Mouse (Mus musculus) gastrocnemius, postnatal 36 days (tissue): ENCODE results near the gene B3galnt1. TPM values are rescaled to one million over a fixed set of nuclear protein-coding genes. Genes with fewer than 3 reads are reported as not detected.
A peak's percentile ranks its signal among the peaks of the same experiment; 100 is the strongest.

ENCODE experiments used
- DNase-seq, 2 experiments: peaks; one replicate each; pipeline ENCODE4 v3.0.0; 2022
- intact Hi-C: fragments of 180-260 bp; cut with DNase I; formaldehyde crosslinking; loops from one replicate; pipeline ENCODE4 v1.15.1; 2025
- long read RNA-seq, 2 experiments: library from polyadenylated mRNA; stranded (forward); transcript quantifications; one replicate each; pipeline ENCODE4 v2.0.0; 2021
- total RNA-seq, 2 experiments: library from RNA; stranded (reverse); gene quantifications; 2 replicates each; pipeline ENCODE4 v1.2.3; 2021

Gene B3galnt1
- total RNA-seq = 1 to 10 TPM; 1.6 to 2.3 TPM
- long read RNA-seq, experiment 1 = 0 reads
- long read RNA-seq, experiment 2, partial matches to known transcripts = 0 of 2 reads
- long read RNA-seq, experiment 2, other reads (novel, unspliced or antisense) = 1 of 2 reads

DNA sequence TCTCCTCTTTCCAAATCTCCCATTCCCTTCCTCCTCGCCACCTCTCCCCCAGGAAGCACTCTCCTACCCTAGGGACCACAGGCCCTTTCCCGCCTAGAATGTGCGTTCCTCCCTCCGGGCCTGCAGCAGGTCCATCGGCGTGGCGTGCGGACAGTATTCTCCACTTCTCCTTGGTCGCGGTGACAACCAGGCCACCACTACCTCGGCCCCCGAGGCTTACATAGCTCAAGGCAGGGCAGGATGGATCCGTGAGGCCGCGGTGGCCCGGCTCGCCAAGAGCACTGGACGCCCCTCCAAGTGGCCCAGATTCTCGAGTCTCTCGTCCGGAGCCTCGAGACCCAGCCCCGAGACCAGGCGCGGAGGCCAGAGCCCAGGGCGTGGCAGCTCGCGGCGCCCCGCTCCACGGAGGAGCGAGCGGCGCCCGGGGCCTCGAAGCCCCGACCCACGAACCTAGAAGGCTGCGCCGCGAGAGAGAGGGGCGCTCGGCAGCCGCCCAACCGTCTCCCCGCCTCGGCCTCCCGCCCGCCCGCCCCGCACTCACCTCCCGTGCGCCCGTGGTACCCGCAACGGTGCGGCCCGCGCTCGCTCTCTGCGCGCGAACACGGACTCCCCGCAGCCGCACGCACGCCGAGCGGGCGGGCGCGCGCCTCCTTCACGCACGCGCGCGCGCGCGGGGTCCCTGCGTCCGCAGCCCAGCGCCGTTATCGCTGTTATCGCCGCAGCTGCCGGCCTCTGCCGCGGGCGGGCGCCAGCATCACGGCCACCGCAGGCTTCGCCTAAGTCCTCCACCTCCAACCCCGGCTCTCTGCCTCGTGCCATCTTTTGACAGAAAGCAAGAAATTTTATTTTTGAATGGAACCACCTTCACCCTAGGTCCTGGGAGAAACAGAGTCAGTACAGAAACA is at the start of gene B3galnt1:
Gene B3galnt1, minus strand, starts transcription at position 700 of the 905 bp plus-strand sequence.
- peak; percentile 28 to 40 for DNase-seq
- intact Hi-C loops = loop anchor here (5.0 kb wide), 1 partner anchor 104 kb away; no protein-coding TSS in a partner anchor

DNA sequence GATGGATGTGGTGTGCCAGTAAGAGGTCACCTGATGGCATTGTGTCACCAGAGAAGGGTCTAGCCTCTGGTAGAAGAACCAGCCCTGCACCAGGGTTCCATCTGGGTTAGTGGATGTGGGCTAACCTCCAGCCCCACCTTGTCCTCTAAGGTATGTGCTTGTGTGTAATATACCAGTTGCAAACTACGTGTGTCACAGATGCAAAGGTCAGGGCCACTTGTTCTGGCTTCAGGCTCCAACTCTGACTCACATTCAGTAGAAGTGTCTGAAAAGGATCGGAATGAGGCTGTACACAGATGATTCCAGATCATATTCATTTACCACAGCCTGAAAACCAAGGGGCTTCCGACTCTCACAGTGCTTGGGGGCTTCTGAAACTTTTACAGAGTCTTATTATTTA is 35.8 kb upstream of the B3galnt1 start:
- DNase-seq = no peak
- intact Hi-C loops = no loop called here

DNA sequence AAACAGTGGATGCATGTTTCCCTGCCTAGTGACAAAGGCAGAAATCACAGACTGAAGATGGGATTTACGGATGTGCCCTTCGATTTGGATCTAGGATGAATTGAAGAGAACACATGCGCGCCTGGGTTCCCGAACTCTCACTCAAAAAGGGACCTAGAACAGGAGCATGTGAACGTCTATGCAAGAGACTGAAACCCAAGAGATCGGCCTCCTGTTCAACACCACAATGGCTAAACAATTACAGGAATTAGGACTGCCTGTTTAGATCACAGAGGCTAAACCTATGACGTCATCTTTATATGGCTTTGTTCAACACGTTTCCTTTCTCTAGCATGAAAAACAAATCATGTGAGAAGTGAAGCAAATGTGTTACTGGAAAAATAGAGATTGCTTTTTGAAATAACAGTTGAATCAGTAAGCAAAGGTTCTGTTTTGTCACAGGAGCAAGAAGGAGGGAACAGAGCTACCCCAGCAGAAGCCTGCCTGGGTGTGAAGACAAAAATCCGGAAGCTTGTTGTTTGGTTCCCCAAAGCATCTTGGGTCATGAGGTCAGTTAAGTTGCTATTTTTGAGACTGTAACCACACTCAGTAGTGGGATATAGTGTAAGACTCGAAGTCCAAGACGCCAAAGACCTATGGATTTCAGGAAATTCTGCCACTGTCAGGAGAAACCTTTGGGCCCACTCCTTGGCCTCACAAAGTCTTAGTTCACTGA is 35.1 kb upstream of the B3galnt1 start:
- DNase-seq = no peak
- intact Hi-C loops = no loop called here

DNA sequence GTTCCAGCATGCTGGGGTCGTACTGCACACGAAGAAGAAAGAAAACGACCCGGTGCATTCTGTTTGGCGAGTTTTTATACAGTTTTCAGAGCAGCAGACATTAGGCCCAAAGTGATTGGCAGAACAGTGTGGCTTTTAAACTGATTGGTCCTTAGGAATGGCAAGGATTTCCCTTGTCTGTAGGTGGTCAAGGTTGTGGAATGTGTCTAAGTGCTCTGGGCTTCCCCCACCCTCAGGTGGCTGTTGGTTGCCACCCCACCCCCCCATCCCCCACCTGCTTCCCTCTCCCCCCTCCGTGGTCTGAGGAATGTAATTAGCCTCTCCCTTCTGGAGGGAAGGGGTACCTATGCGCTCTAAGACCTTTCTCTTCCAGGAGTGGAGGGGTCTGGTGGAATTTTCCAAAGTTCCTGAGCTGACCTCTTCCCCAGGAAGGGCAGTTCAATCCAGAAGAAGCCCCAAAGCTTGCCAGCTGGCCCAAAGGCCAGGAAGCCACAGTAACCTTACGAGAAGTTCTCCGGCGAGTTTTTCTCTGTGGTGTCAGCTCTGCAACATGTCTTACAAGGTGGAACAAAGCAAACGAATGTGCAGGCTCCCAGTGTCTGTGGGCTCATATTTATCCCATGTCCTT is 28.3 kb upstream of the B3galnt1 start:
- intact Hi-C loops = no loop called here

DNA sequence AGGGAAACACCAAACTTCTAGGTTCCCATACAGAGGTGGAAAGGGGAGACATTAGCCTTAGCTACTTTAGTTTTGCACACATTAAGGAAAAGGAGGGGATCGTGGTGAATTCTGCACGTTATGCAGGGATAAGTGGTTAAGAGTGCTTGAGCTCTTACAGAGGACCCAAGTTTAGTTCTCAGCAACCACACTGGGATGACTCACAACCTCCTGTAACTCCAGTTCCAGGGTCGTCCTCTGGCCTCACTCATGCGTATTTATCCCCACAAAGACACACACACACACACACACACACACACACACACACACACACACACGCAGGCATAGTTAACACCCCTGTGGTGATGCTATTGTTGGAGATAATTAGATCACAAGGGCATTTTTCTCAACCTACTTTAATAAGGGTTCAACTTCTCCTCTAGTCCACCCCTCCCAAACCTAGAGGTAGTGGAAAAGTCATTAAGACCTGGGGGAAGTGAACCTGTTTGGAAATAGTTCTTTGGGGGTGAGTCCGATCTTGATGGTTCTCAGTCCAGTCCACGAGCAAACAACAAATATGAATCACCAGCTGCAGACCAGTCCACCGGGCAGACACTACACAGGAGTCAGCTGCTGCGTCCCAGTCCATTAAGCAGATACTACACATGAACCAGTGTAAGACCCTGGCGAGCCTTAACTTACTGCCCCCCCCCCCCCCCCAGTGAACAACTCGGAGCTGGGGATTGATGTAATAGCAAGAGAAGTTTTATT is 27.6 kb upstream of the B3galnt1 start:
- intact Hi-C loops = no loop called here
- DNase-seq = no peak

More for the DNA sequence above, 28.3 kb upstream of the B3galnt1 start:
- DNase-seq = no peak

DNA sequence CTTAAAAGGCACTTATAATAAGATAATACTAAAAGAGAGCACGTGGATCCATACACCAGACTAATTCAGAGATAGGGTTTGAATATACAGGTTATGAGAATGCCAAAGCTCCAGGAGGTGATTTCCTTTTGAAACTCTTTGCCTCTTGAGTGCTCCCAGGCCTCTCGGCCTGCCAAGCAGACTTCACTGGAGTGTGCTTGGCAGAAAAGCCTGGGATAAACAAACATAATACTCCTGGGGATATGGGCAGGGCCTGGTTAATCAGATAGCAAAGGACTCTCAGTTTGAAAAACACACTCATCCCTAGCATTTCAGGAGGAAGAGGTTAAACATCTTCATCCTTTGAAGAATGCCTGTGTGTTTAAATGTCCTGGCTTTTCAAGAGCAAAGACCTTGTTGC is 25.4 kb upstream of the B3galnt1 start:
- DNase-seq = no peak
- intact Hi-C loops = no loop called here

DNA sequence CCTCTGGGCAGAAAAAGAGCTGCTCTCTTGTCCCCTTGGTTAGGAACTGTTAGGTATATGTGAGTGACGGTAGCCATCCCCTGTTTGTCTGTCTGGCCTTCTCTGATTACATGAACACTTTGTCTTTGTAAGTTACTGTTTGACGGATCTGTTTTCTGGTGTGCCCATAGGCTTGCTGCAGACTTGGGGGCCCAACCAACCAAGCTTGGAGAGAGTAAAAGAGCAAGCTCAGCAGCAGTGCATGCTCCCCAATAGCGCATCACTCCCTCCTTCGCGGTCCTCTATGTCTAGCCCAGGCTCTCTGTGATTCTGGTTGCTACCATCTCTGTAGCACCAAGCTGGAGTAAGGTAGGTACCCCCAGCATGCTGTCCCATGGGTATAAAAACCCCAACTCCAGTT is 9.1 kb upstream of the B3galnt1 start:
- no peak for DNase-seq
- intact Hi-C loops = no loop called here

DNA sequence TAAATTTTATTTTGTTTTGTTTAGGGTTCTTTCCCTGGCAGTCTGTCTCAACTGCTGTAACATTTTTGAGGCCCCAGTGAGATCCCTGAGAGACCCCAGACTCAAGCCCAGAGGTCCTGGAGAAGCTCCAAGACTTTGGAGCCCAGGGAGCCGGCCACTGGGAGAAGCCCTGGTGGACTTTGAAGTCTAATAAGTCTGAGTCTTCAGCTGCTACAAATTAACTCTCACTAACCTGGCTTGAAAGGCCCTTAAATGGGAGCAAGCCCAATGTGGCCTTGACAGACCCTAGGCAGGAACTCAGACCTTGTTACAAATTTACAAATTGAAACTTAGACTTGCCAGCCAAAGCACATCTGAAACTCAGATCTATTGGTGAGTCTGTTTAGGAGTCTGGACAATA is 8.7 kb upstream of the B3galnt1 start:
- intact Hi-C loops = no loop called here
- DNase-seq = no peak

DNA sequence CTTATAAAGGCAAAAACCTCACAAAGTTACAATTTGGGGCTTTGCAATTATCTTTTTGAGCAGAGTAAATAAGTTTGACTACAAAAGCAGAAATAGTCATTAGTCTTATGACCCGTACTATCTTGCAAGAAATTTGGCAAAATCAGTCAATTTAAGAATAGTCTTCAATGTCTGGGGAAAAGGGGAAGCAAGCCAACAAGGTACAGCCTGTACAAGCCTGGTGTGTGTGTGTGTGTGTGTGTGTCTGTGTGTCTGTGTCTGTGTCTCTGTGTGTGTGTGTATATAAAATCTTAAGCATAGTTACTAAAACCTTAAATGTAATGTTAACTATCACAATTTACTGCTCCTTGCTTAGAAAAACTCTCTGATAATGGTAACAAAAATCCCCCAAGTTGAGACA is 8.2 kb upstream of the B3galnt1 start:
- DNase-seq = no peak
- intact Hi-C loops = no loop called here

DNA sequence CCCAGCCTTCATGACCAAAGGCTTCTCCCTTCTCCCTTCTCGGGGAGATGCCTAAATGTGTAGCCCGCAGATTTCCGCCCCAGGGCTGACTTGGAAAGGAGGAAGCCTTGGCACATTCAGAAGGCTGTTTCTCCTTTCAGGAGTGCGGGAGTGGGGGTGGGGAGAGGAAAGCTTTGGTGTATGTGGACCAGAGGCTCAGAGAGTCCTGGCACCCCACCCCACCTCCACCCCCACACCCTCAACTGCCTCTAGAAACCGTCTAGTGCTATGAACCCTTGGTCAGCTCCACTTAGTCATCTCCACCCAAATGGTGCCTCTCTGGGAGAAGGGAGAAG is 373 bp upstream of the B3galnt1 start:
- intact Hi-C loops = loop anchor here (5.0 kb wide), 1 partner anchor 103 kb away; no protein-coding TSS in a partner anchor
- no peak for DNase-seq

DNA sequence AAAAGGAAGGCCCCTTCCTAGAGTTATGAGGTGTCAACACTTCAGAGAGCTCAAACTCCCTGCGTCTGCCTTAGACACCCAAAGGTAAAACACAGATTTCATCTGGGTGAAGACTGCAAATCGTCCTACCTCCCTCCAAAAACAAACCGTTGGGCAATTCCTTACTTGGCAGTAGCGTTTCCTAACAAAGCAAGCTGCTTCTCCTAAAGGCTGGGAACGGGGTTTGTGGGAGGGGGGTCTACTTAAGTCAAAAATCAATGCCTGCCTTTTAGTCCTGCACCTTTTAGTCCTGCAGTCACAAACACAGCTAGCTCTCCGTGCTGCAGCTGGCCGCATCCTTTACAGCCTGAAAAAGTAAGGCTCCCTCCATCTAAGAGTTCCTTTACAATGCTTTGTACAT is 944 bp downstream of the B3galnt1 start:
- intact Hi-C loops = loop anchor here (5.0 kb wide), 1 partner anchor 104 kb away; no protein-coding TSS in a partner anchor
- no peak for DNase-seq

DNA sequence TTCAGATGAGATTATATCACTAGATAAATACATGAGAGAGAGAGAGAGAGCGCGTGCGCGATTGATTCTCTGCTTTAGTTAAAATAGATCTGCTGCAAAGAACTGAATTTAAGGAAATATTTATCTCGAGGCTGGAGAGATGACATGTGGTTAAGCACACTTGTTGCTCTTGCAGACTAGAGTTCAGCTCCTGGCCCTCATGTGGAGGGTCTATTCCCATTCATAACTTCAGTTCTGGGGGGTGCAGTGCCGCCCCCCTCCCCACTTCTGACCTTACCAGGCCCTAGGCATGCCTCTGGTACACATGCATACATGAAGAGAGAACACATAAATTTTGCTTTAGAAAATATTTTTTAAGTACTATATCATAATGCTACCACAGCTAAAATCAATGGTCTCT is 1.5 kb downstream of the B3galnt1 start:
- intact Hi-C loops = loop anchor here (5.0 kb wide), 1 partner anchor 105 kb away; no protein-coding TSS in a partner anchor
- no peak for DNase-seq

DNA sequence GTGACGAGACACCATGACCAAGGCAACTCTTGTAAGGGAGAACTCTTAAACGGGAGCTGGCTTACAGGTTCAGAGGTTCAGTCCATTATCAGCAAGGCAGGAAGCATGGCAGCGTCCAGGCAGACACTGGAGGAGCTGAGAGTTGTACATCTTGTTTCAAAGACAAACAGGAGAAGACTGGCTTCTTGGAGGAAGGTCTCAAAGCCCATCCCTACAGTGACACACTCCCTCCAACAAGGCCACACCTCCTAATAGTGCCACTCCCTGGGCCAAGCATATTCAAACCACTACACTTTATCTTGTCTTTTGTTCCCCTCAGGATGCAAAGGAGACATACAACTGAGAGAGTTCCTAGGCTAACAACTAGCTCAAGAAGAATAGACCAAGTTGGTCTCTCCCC is 2.6 kb downstream of the B3galnt1 start:
- intact Hi-C loops = loop anchor here (5.0 kb wide), 1 partner anchor 106 kb away; no protein-coding TSS in a partner anchor

DNA sequence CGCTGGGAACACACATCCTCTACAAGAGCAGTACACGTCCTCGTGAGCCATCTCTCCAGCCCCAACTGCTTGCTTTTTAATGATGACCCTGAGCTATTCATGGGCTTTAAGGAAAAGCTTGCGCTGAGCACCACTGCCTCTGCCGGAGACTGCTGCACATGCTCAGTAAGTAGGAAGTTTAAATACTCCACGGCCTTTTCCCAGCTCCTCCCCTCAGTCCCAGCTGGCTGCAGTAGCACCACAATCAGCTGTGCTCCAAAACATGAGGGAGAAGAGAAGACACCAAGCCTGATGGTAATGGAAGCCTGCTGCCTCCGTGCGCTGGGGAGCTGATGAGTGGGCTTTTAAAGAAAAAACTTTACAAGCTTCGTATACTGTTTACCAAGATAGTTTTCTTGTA is 4.7 kb downstream of the B3galnt1 start:
- no peak for DNase-seq
- intact Hi-C loops = no loop called here

More for the DNA sequence above, 2.6 kb downstream of the B3galnt1 start:
- no peak for DNase-seq

DNA sequence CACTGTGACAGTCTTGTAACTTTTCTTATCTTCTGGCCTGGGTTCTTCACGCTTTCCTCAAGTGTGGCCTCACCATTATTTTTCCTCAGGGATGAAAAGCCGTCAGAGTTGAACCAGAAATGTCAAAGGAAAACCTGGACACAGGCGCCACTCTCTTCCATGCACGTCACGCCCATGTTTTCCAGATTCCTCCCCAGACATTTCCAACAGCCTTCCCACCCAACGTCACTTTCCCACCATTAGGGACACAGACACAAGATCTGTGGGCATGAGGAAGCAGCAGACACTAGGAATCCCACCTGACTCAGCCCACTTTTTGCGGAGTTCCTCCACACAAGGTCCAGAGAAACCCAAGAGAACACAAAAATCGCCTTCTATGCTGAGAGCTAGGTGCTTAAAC is 5.3 kb downstream of the B3galnt1 start:
- intact Hi-C loops = no loop called here
- DNase-seq = no peak

DNA sequence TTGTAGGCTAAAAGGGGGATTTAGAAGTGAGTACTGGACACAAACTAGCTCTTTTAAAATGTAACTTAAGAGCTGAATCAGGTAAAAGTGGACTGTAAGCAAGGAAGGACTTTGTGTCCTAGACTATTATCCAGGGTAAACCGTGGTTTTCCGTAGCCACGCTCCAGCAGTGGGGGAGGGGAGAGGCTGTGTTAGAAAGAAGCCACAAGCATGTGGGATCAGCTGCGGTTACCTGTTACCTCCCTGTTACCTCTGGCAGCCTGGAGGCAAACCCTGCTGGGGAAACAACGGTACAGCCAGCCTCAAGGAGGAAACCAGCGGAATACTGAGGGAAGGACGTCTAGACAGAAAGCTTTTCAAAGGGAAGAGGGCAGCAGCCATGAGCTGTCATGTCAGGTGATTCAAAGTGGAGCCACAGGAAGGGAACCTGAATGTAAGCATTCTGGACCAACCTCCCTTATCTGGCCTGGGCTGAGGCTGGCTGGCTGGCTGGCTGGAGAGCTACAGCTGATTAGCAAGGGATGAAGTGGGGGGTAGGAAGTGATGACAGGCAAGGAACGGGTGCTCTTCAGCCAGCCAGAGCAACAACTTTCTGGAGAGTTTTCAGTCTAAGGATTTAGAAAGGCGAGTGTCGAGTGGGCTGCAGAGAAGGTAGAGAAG is 10.5 kb downstream of the B3galnt1 start:
- no peak for DNase-seq
- intact Hi-C loops = no loop called here

DNA sequence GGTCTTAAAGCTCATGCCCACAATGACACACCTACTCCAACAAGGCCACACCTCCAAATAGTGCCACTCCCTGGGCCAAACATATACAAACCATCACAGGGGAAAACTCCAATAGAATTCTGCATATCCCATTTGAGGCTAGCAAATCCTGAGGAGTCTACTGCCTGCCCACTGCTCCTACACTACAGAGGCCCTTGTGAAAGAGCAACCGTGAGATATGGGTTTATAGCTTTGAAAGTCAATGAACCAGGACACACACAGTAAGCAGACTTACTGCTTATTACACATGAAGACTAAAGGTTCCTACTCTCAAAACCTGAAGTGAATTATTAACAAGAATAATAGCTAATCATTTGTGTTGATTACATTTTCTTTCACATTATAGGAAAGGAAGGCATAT is 15.0 kb downstream of the B3galnt1 start:
- intact Hi-C loops = loop anchor here (5.0 kb wide), 1 partner anchor 346 kb away; no protein-coding TSS in a partner anchor
- no peak for DNase-seq

DNA sequence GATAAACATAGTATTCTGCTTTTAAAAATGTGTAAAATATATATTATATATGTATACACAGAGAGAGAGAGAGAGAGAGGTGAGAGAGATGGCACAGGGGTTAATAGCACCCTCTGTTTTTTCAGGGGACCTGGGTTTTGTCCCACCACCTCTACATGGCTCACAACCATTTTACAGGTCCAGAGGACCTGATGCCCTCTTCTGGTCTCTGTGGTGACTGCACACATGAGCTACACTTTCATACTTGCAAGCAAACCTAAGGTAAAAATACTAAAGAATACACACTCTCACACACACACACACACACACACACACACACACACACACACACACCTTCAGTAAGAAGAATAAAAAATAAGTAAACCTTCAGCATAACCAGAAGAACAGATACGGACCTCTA is 20.0 kb downstream of the B3galnt1 start:
- no peak for DNase-seq
- intact Hi-C loops = no loop called here

DNA sequence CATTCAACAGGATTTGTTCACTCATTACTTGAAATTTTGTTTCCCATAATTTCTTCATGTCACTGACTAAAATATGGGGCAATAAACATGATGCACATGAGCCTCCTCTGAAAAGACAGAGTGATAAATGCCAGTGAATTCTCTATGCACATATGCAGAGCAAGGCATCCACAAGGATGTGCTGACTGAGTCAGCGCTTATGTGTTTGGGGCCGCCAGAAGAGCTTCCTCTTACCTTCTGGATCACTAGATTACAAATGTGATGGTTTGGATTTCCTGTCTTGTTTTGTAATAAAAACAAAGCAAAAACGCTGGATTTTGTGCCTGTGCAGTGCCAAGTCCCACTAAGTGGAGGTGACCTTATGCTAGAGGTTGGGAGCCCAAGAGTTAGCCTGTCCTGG is 22.0 kb downstream of the B3galnt1 start:
- intact Hi-C loops = no loop called here
- DNase-seq = no peak

DNA sequence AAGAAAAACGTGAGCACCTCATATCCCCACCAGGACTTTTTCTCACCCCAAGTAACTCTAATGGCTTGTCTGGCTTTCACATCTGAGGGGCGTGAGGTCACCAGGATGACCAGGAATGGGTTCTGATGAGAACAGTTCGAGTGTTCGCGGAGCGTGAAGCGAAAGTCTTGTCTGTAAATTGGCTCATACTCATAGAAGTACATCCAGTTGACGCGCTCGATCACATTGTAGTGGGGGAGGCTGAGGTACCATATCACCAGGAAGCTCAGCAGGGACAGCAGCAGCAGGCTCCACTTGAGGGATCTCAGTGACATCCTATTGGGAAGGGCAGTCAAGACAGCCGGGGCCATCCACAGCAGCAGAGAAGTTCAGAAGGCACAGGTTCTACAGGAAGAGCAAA is 23.2 kb downstream of the B3galnt1 start:
- intact Hi-C loops = no loop called here
- DNase-seq = no peak
